Mouse (Mus musculus): Measurements from ENCODE around the gene Alkbh5. TPM values are rescaled to one million over a fixed set of nuclear protein-coding genes. Genes with fewer than 3 reads are reported as not detected.
A peak's percentile ranks its signal among the peaks of the same experiment; 100 is the strongest.

Alkbh5 gene
- total and polyA plus RNA-seq, 2 experiments from 2014 or later = 23.1 to 34.1 TPM

GRCm38 (mm10) chr11:60512520-60512919 lies 23.7 kb upstream of the Alkbh5 start:
- no peak overlapping the region for H3K27ac ChIP-seq
- ATAC-seq (no peak), DNase-seq (ENCODE audit: low spot score) (no peak)
- 0 out of 2 replicates have a peak, but pooled peaks cover 5% of the 10 kb centered on the region for H3K4me1 ChIP-seq (ENCODE audit: insufficient read depth, low read length)
- TF ChIP-seq CTCF (IDR thresholded peaks at IDR 0.05; ENCODE audit: low read depth) = peak; percentile 12; the same call in 1 of the 2 replicates
- no peak overlapping the region for H3K9ac ChIP-seq (replicated peaks; ENCODE audit: low read length)
- H3K9me3 ChIP-seq (ENCODE audit: low read length) = no peaks in the 10 kb centered on the region
- H3K4me2 ChIP-seq (ENCODE audit: low read depth, low read length) = no peak overlapping the region
- H3K4me3 ChIP-seq (ENCODE audit: low read length) = no peak overlapping the region
- no peaks in the 10 kb centered on the region for H3K27me3 ChIP-seq (ENCODE audit: insufficient read depth, low read length)
- WGBS = 79% methylated on average over 2 of the region's 2 CpGs
- H3K36me3 ChIP-seq (ENCODE audit: insufficient read depth, low read length) = no peaks in the 10 kb centered on the region

GRCm38 (mm10) chr11:60514941-60515340 lies 21.2 kb upstream of the Alkbh5 start:
- DNase-seq (ENCODE audit: low spot score) (no peak), ATAC-seq (no peak)
- 82% methylated on average over 2 of the region's 2 CpGs for WGBS
- H3K27ac ChIP-seq = no peak overlapping the region
- no peak overlapping the region for H3K4me2 ChIP-seq (ENCODE audit: low read depth, low read length)
- no peaks in the 10 kb centered on the region for H3K4me1 ChIP-seq (ENCODE audit: insufficient read depth, low read length)
- H3K36me3 ChIP-seq (ENCODE audit: insufficient read depth, low read length) = no peaks in the 10 kb centered on the region
- no peaks in the 10 kb centered on the region for H3K27me3 ChIP-seq (ENCODE audit: insufficient read depth, low read length)
- H3K9ac ChIP-seq (replicated peaks; ENCODE audit: low read length) = no peak overlapping the region
- H3K4me3 ChIP-seq (ENCODE audit: low read length) = no peak overlapping the region
- no peaks in the 10 kb centered on the region for H3K9me3 ChIP-seq (ENCODE audit: low read length)
- no peak for TF ChIP-seq CTCF (IDR thresholded peaks at IDR 0.05; ENCODE audit: low read depth)

GRCm38 (mm10) chr11:60518305-60518704 lies 17.9 kb upstream of the Alkbh5 start:
- H3K27ac ChIP-seq = no peak overlapping the region
- H3K4me2 ChIP-seq (ENCODE audit: low read depth, low read length) = no peak overlapping the region
- ATAC-seq = no peak
- DNase-seq (ENCODE audit: low spot score) = no peak
- no peak overlapping the region for H3K4me3 ChIP-seq (ENCODE audit: low read length)
- H3K4me1 ChIP-seq (ENCODE audit: insufficient read depth, low read length) = no peaks in the 10 kb centered on the region
- H3K27me3 ChIP-seq (ENCODE audit: insufficient read depth, low read length) = no peaks in the 10 kb centered on the region
- no peak for TF ChIP-seq CTCF (IDR thresholded peaks at IDR 0.05; ENCODE audit: low read depth)
- WGBS = 74% methylated on average over 4 of the region's 4 CpGs
- no peak overlapping the region for H3K9ac ChIP-seq (replicated peaks; ENCODE audit: low read length)
- no peaks in the 10 kb centered on the region for H3K36me3 ChIP-seq (ENCODE audit: insufficient read depth, low read length)
- H3K9me3 ChIP-seq (ENCODE audit: low read length) = no peaks in the 10 kb centered on the region

GRCm38 (mm10) chr11:60522027-60522426 lies 14.2 kb upstream of the Alkbh5 start:
- Histone ChIP-seq H3K27ac (no peak overlapping the region), H3K4me1 (ENCODE audit: insufficient read depth, low read length) (no peaks in the 10 kb centered on the region), H3K9ac (replicated peaks; ENCODE audit: low read length) (no peak overlapping the region), H3K36me3 (ENCODE audit: insufficient read depth, low read length) (no peaks in the 10 kb centered on the region), H3K4me3 (ENCODE audit: low read length) (no peak overlapping the region), H3K9me3 (ENCODE audit: low read length) (no peaks in the 10 kb centered on the region), H3K27me3 (ENCODE audit: insufficient read depth, low read length) (no peaks in the 10 kb centered on the region), H3K4me2 (ENCODE audit: low read depth, low read length) (no peak overlapping the region)
- TF ChIP-seq CTCF (IDR thresholded peaks at IDR 0.05; ENCODE audit: low read depth) = no peak
- WGBS = 82% methylated on average over 5 of the region's 5 CpGs
- ATAC-seq (no peak), DNase-seq (ENCODE audit: low spot score) (no peak)

GRCm38 (mm10) chr11:60522661-60523365 lies 13.4 kb upstream of the Alkbh5 start:
- H3K4me2 ChIP-seq (ENCODE audit: low read depth, low read length) = no peak overlapping the region
- TF ChIP-seq CTCF (IDR thresholded peaks at IDR 0.05; ENCODE audit: low read depth) = no peak
- WGBS = 87% methylated on average over 6 of the region's 6 CpGs
- H3K9me3 ChIP-seq (ENCODE audit: low read length) = no peaks in the 10 kb centered on the region
- DNase-seq (ENCODE audit: low spot score) (no peak), ATAC-seq (no peak)
- no peak overlapping the region for H3K27ac ChIP-seq
- H3K27me3 ChIP-seq (ENCODE audit: insufficient read depth, low read length) = no peaks in the 10 kb centered on the region
- no peaks in the 10 kb centered on the region for H3K36me3 ChIP-seq (ENCODE audit: insufficient read depth, low read length)
- H3K4me3 ChIP-seq (ENCODE audit: low read length) = no peak overlapping the region
- H3K9ac ChIP-seq (replicated peaks; ENCODE audit: low read length) = no peak overlapping the region
- H3K4me1 ChIP-seq (ENCODE audit: insufficient read depth, low read length) = no peaks in the 10 kb centered on the region

GRCm38 (mm10) chr11:60526461-60526860 lies 9.7 kb upstream of the Alkbh5 start:
- Histone ChIP-seq H3K9ac (replicated peaks; ENCODE audit: low read length) (no peak overlapping the region), H3K27me3 (ENCODE audit: insufficient read depth, low read length) (no peaks in the 10 kb centered on the region), H3K4me3 (ENCODE audit: low read length) (no peak overlapping the region), H3K4me2 (ENCODE audit: low read depth, low read length) (no peak overlapping the region), H3K4me1 (ENCODE audit: insufficient read depth, low read length) (no peaks in the 10 kb centered on the region), H3K27ac (no peak overlapping the region), H3K9me3 (ENCODE audit: low read length) (no peaks in the 10 kb centered on the region), H3K36me3 (ENCODE audit: insufficient read depth, low read length) (no peaks in the 10 kb centered on the region)
- 61% methylated on average over 4 of the region's 4 CpGs for WGBS
- DNase-seq (ENCODE audit: low spot score) (no peak), ATAC-seq (no peak)
- no peak for TF ChIP-seq CTCF (IDR thresholded peaks at IDR 0.05; ENCODE audit: low read depth)

GRCm38 (mm10) chr11:60535676-60536075 lies 505 bp upstream of the Alkbh5 start:
- H3K9me3 ChIP-seq (ENCODE audit: low read length) = no peaks in the 10 kb centered on the region
- no peaks in the 10 kb centered on the region for H3K27me3 ChIP-seq (ENCODE audit: insufficient read depth, low read length)
- DNase-seq (ENCODE audit: low spot score) = no peak
- H3K4me2 ChIP-seq (ENCODE audit: low read depth, low read length) = peak overlapping the region; percentile 100; the same call in 1 of the 2 replicates
- WGBS = 92% methylated on average over 2 of the region's 2 CpGs
- H3K27ac ChIP-seq = peak overlapping the region; percentile 98; the same call in 1 of the 2 replicates
- peaks cover 21% of the 10 kb centered on the region for H3K4me1 ChIP-seq (ENCODE audit: insufficient read depth, low read length)
- TF ChIP-seq CTCF (IDR thresholded peaks at IDR 0.05; ENCODE audit: low read depth) = no peak
- H3K9ac ChIP-seq (replicated peaks; ENCODE audit: low read length) = 0 out of 2 replicates have a peak overlapping the region, but pooled peaks have one; percentile 87
- no peak overlapping the region for H3K4me3 ChIP-seq (ENCODE audit: low read length)
- no peak for ATAC-seq
- no peaks in the 10 kb centered on the region for H3K36me3 ChIP-seq (ENCODE audit: insufficient read depth, low read length)

Data from hindbrain, postnatal 0 days (tissue).